Mouse (Mus musculus) heart, embryonic 16.5 days (tissue): ENCODE data around the gene Sipa1l2. TPM values are rescaled to one million over a fixed set of nuclear protein-coding genes. Genes with fewer than 3 reads are reported as not detected.
"Not testable (repeated sequence)": the region's sequence is repeated elsewhere in the genome, so short reads cannot be mapped to it uniquely, and the experiment has no call there.

ENCODE experiments used
- ATAC-seq: fragments of 200-750 bp; cut with Nextera tagmentation; replicated peaks from 2 replicates; pipeline ENCODE4 v1.8.0; 2017; ENCODE audit warnings: moderate number of reproducible peaks; ENCODE audit not compliant: insufficient read depth, low FRiP score; ENCODE audit errors: extremely low read depth
- H3K27ac ChIP-seq: fragments of 300-500 bp; sonication (generic); 2 replicates; pipeline ENCODE4 v1.5.1; 2014; ENCODE audit warnings: mild to moderate bottlenecking, low read length, control low read depth, moderate library complexity
- H3K27me3 ChIP-seq: fragments of 300-500 bp; sonication (generic); 2 replicates; pipeline ENCODE4 v1.6.1; 2014; ENCODE audit warnings: low read length, mixed read lengths; ENCODE audit not compliant: control insufficient read depth, insufficient read depth
- H3K36me3 ChIP-seq: fragments of 300-500 bp; sonication (generic); 2 replicates; pipeline ENCODE4 v1.6.1; 2014; ENCODE audit not compliant: control insufficient read depth, insufficient read depth
- H3K4me1 ChIP-seq: fragments of 300-500 bp; sonication (generic); 2 replicates; pipeline ENCODE4 v1.6.1; 2014; ENCODE audit warnings: low read length, mixed read lengths; ENCODE audit not compliant: control insufficient read depth, insufficient read depth
- H3K4me2 ChIP-seq: fragments of 300-500 bp; sonication (generic); 2 replicates; pipeline ENCODE4 v1.6.1; 2014; ENCODE audit warnings: low read depth, mild to moderate bottlenecking, control low read depth, low read length
- H3K4me3 ChIP-seq: fragments of 300-500 bp; sonication (generic); 2 replicates; pipeline ENCODE4 v1.5.1; 2014; ENCODE audit warnings: mild to moderate bottlenecking, control low read depth, low read length
- H3K9ac ChIP-seq: fragments of 300-500 bp; sonication (generic); 2 replicates; pipeline ENCODE4 v1.6.1; 2014; ENCODE audit warnings: low read length, control low read depth
- H3K9me3 ChIP-seq: fragments of 300-500 bp; sonication (generic); replicated peaks from 2 replicates; pipeline ENCODE4 v1.6.1; 2016; ENCODE audit warnings: low read length; ENCODE audit not compliant: control insufficient read depth
- WGBS: fragments of 180-500 bp; shearing (Covaris S2); extraction: QIAGEN DNeasy Blood & Tissue Kit; methylation state at CpG from one replicate; pipeline ENCODE4 v1.1.7; 2014; 5-methylcytosine and 5-hydroxymethylcytosine counted together
- polyA plus RNA-seq: library from polyadenylated mRNA; unstranded; fragments of >200 nt; fragmentation: Nextera tagmentation; extraction: Ambion mirVana; gene quantifications from 2 replicates; pipeline ENCODE4 v1.2.1, GENCODE M21; 2015

Sipa1l2 gene
- polyA plus RNA-seq, 1 experiment from 2014 or later, result 19.9 TPM

- Histone ChIP-seq H3K27me3 (no peaks in the 10 kb centered on the region), H3K4me1 (peaks cover 16% of the 10 kb centered on the region), H3K9me3 (no peaks in the 10 kb centered on the region), H3K4me2 (no peak overlapping the region), H3K4me3 (no peak overlapping the region), H3K36me3 (no peaks in the 10 kb centered on the region), H3K27ac (no peak overlapping the region), H3K9ac (no peak overlapping the region)
- ATAC-seq, result 0 out of 2 replicates have a peak, but pooled peaks have one; percentile 28
- 54% methylated on average over 12 of the region's 14 CpGs for WGBS
These were observed 171.6 kb downstream of the Sipa1l2 start for GRCm38 (mm10) chr8:125397981-125398380.

GRCm38 (mm10) chr8:125395682-125396081, 173.9 kb downstream of the Sipa1l2 start:
- H3K9ac ChIP-seq, result not testable (repeated sequence)

GRCm38 (mm10) chr8:125395032-125395431, 174.6 kb downstream of the Sipa1l2 start:
- Histone ChIP-seq H3K9ac (no peak overlapping the region), H3K9me3 (no peaks in the 10 kb centered on the region), H3K4me1 (peaks cover 33% of the 10 kb centered on the region), H3K4me2 (no peak overlapping the region), H3K36me3 (no peaks in the 10 kb centered on the region), H3K27ac (no peak overlapping the region), H3K4me3 (no peak overlapping the region), H3K27me3 (no peaks in the 10 kb centered on the region)
- 64% methylated on average over 8 of the region's 8 CpGs for WGBS
- 0 out of 2 replicates have a peak, but pooled peaks have one; percentile 9 for ATAC-seq

More at GRCm38 (mm10) chr8:125395682-125396081, 173.9 kb downstream of the Sipa1l2 start:
- H3K27me3 ChIP-seq, H3K27ac ChIP-seq, H3K9me3 ChIP-seq, H3K4me3 ChIP-seq, H3K4me2 ChIP-seq, H3K36me3 ChIP-seq, ATAC-seq: not testable (repeated sequence)
- H3K4me1 ChIP-seq, result peaks cover 28% of the 10 kb centered on the region
- WGBS, result 88% methylated on average over 8 of the region's 8 CpGs

GRCm38 (mm10) chr8:125391685-125392084, 177.9 kb downstream of the Sipa1l2 start:
- no peaks in the 10 kb centered on the region for H3K9me3 ChIP-seq
- H3K4me2 ChIP-seq, result no peak overlapping the region
- peak overlapping the region; percentile 95 for H3K27ac ChIP-seq
- H3K9ac ChIP-seq, result no peak overlapping the region
- ATAC-seq, result no peak
- no peaks in the 10 kb centered on the region for H3K27me3 ChIP-seq
- no peak overlapping the region for H3K4me3 ChIP-seq
- WGBS, result 32% methylated on average over 7 of the region's 7 CpGs
- H3K4me1 ChIP-seq, result peaks cover 53% of the 10 kb centered on the region
- no peaks in the 10 kb centered on the region for H3K36me3 ChIP-seq

GRCm38 (mm10) chr8:125391271-125391670, 178.3 kb downstream of the Sipa1l2 start:
- Histone ChIP-seq H3K4me2 (peak overlapping the region; percentile 36; the same call in 1 of the 2 replicates), H3K4me1 (peaks cover 55% of the 10 kb centered on the region)
- 78% methylated on average over 8 of the region's 8 CpGs for WGBS

GRCm38 (mm10) chr8:125390506-125390895, 179.1 kb downstream of the Sipa1l2 start:
- Histone ChIP-seq H3K4me2 (no peak overlapping the region), H3K4me1 (peaks cover 62% of the 10 kb centered on the region), H3K27me3 (no peaks in the 10 kb centered on the region), H3K27ac (peak overlapping the region; percentile 95), H3K9ac (peak overlapping the region; percentile 43), H3K36me3 (no peaks in the 10 kb centered on the region), H3K4me3 (no peak overlapping the region), H3K9me3 (no peaks in the 10 kb centered on the region)
- WGBS, result 67% methylated on average over 6 of the region's 6 CpGs
- ATAC-seq, result no peak

More at GRCm38 (mm10) chr8:125391271-125391670, 178.3 kb downstream of the Sipa1l2 start:
- H3K27ac ChIP-seq, result peak overlapping the region; percentile 95
- H3K36me3 ChIP-seq, result no peaks in the 10 kb centered on the region
- H3K4me3 ChIP-seq, result no peak overlapping the region
- no peaks in the 10 kb centered on the region for H3K9me3 ChIP-seq
- peak overlapping the region; percentile 43; the same call in 1 of the 2 replicates for H3K9ac ChIP-seq
- no peaks in the 10 kb centered on the region for H3K27me3 ChIP-seq
- ATAC-seq, result no peak

GRCm38 (mm10) chr8:125389756-125390505, 179.7 kb downstream of the Sipa1l2 start:
- no peak for ATAC-seq
- peaks cover 66% of the 10 kb centered on the region for H3K4me1 ChIP-seq

GRCm38 (mm10) chr8:125389280-125389679, 180.3 kb downstream of the Sipa1l2 start:
- Histone ChIP-seq H3K9me3 (no peaks in the 10 kb centered on the region), H3K4me3 (no peak overlapping the region), H3K9ac (peak overlapping the region; percentile 7; the same call in 1 of the 2 replicates), H3K36me3 (no peaks in the 10 kb centered on the region), H3K4me1 (peaks cover 70% of the 10 kb centered on the region), H3K4me2 (no peak overlapping the region), H3K27ac (peak overlapping the region; percentile 95), H3K27me3 (no peaks in the 10 kb centered on the region)
- WGBS, result 10% methylated on average over 5 of the region's 5 CpGs
- peak; percentile 79 for ATAC-seq

More at GRCm38 (mm10) chr8:125389756-125390505, 179.7 kb downstream of the Sipa1l2 start:
- H3K27ac ChIP-seq, result peak overlapping the region; percentile 95
- WGBS, result 37% methylated on average over 13 of the region's 13 CpGs
- no peaks in the 10 kb centered on the region for H3K27me3 ChIP-seq
- H3K36me3 ChIP-seq, result no peaks in the 10 kb centered on the region
- H3K4me3 ChIP-seq, result no peak overlapping the region
- peak overlapping the region; percentile 40 for H3K9ac ChIP-seq
- no peak overlapping the region for H3K4me2 ChIP-seq
- H3K9me3 ChIP-seq, result no peaks in the 10 kb centered on the region
